Mouse (Mus musculus): ENCODE measurements around the gene Coro2b. TPM values are rescaled to one million over a fixed set of nuclear protein-coding genes. Genes with fewer than 3 reads are reported as not detected.

Coro2b gene
- total RNA-seq, 2 experiments from 2014 or later, result 91.2 to 95.5 TPM

DNA sequence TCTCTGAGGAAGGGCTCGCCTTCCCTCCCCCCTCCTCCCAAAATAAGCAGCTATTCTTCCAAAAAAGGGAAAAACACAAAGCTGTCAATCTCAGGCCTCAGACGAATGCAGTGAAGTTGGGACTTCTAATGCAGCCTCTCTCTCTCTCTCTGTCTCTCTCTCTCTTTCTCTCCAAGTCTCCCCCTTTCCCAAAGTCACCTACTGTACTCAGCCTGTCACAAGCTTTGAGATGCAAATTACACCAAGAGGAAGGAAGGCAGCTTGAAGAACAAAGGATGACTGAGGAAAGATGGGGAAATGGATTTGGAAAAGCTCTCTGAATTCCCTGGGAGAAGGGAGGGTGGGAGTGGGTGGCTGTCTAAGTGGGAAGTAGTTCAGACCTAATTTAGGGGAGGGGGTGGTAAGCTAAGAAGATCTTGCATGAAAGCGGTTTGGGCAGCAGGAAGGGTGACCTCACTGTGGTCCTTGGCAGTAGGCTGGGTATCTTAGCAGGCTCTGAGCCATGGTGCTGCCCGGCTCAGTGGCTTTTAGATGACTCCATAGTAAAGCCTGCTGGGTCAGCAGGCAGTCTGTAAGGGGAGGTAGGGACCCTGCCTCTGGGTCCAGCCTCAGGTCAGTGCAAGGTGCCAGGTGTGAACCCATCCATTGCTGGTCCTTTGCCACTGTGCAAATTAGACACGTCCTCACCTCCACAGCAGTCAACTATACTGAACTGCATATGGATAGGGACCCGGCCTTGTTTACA is 55.8 kb downstream of the Coro2b start:
- intact Hi-C loops (cut with DNase I), result loop anchor here (5.0 kb wide), 1 partner anchor 56 kb away; the partner anchor contains the start of gene Coro2b
- no peak for DNase-seq

DNA sequence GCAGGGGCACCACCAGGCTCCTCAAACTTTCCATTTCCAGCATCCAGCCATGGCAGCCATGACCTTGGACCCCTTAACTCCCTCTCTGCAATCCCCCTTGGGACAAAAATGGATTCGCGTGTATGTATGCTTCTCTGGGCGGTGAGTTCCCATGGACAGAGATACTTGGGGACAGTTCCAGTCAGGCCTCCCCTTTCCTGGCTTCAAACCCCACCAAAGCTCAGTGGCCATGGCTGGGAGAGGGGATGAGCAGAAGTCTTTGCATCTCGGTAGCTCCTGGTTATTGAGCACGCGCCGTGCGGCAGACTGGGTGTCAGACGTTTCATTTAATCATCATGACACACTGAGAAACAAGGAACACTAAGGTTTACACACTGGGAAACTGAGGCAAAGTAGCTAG is 56.7 kb downstream of the Coro2b start:
- intact Hi-C loops (cut with DNase I), result loop anchor here (5.0 kb wide), 1 partner anchor 57 kb away; the partner anchor contains the start of gene Coro2b
- no peak for DNase-seq

DNA sequence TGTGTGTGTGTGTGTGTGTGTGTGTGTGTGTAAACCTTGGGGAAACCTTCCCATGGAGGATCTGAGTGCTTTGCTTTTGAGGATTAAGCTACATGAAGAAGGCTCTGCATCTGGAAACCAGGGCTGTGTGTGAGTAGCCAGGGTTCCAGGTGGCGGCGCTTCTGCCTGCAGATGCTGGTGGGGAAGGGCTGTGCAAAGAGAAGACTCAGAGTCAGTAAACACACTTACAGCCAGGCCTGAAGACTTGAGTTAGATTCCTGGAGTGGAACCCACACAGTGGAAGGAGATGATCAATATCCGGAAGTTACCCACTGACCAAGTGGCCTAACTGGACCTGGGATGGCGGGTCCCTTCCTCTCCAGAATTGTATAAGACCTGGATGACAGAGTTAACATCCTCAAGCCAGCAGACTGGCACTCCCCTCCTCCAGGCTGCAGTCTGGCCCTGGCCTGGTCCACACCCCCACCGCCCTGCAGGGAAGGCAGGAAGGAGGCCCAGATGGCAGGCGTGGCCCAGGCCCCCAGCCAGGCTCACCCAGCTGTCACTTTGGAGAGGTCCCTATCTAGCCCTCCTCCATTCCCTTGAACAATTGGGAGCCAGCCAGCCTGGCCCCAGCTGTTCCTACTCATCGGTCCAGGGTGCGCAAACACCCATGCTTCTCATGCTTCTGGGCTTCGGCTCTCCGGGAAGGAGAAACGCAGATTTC is 59.9 kb downstream of the Coro2b start:
- intact Hi-C loops (cut with DNase I), result no loop called here
- peak; percentile 98 for DNase-seq

DNA sequence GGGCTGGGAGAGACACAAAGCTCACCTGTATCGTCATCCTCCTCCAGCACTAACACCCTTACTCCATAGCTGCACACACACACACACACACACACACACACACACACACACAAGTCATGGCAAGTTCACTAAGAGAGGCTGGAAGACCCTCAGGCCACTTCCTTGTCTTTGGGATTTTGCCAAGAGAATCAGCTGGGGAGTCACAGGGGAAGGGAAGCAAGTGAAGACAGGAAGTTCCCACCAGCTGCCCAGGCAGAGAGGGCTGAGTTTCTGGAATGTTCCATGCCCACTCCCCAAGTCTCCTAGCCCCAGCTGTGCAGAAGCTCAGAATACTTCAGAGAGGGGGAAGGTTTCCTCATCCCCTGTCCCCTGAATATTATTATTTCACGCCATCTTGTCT is 62.6 kb downstream of the Coro2b start:
- DNase-seq, result no peak
- intact Hi-C loops (cut with DNase I), result loop anchor here (5.0 kb wide), 1 partner anchor 78 kb away; no protein-coding TSS in a partner anchor

DNA sequence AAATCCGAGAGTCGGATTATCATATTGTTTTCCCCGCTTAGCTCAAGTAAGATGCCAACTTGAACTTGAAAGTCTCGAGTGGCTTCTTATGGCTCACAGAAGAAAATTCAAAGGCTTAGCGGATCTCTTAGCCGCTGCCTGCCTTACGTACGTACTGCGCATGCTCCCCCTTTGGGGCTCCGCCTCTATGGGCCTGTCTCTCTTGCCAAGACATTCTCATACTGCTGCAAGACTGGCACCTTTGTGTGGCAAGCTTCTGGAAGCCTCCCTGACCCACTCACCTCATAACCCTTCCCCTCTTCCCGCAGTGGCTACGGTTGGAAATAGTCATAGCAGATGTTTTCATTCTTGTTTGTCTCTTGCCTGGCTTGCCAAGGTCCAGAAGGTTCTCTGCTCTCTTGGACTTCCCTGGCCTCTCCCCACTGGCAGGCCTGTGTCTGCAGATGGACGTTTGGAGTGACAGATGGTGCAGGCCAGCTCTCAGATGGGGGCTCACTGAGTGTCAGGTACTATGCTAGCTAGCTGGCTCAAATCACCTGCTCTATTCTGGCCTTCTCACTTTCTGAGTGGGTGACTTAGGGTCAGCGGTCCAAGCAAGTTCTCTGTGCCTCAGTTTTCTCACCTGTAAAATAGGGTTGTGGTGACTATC is 65.2 kb downstream of the Coro2b start:
- intact Hi-C loops (cut with DNase I), result loop anchor here (5.0 kb wide), 1 partner anchor 81 kb away; no protein-coding TSS in a partner anchor
- peak; percentile 73 for DNase-seq

DNA sequence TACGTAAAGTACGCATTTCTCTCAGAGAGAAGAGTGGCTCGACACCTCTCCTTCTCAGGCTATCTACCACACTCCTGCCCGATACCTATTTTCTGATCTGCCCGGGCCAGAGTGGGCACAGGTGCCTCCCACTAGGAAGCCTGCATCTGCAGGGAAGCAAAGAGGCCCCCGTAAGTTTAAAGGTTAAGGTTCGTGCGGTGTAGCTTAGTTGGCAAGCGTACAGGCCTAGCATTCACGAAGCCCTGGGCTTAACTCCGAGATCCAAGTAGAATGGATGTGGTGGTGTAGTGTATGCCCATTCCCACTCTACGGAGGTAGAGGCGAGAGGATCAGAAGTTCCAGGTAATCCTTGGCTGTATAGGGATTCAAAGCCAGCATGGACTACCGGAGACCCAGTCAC is 65.8 kb downstream of the Coro2b start:
- intact Hi-C loops (cut with DNase I), result loop anchor here (5.0 kb wide), 1 partner anchor 81 kb away; no protein-coding TSS in a partner anchor
- DNase-seq, result no peak

DNA sequence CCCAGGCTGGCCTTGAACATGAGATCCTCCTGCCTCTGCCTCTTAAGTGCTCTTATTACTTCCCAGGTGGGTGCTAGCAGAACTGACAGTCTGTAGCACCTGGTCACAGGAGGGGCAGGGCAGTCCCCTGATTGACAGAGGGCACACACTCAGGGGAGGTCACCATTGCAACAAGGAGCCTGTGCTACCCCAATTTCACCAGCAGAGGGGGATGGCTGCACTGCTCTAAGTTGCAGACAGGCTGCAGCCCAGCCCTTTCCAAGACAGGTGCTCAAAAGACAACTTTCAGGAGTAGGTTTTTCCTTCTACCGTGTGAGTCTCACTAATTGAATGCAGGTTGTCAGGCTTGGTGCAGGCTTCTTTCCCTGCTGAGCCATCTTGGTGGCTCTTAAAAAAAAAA is 66.4 kb downstream of the Coro2b start:
- intact Hi-C loops (cut with DNase I), result loop anchor here (5.0 kb wide), 1 partner anchor 82 kb away; no protein-coding TSS in a partner anchor
- peak; percentile 88 for DNase-seq

DNA sequence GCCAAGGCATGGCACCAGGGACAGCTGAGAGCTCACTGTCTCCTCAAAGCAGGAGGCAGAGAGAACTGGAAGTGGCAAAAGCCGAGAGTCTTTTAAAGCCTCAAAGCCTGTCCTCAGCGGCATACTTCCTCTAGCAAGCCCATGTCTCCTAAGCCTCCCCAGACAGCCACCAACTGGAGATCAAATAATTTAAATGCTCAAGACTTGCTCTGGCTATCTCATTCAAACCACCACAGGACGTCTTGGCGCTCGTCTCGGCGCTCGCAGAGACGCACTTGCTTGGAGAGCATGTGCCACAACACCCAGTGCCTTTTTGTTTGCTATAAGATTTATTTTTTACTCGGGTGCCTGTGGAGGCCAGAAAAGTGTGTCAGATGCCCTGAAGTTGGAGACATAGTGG is 67.1 kb downstream of the Coro2b start:
- intact Hi-C loops (cut with DNase I), result loop anchor here (5.0 kb wide), 1 partner anchor 83 kb away; no protein-coding TSS in a partner anchor

DNA sequence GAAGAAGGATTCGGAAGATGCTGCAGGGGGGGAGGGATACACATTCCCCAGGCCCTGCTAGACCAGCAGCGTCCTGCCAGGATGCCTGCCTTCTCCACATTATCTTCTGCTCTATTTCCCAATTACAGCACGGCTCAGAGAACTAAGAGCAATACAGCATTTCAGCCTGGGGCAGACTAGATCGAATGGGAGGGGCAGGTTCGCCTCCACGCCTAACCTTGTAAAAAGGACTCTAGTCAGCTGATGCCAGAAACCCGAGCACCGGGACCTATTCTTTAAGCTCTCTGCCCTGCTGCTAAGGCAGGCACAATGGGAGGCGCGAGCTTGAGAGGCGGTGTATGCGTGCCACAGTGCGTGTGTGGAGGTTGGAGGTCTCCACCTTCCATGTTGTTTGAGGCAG is 67.7 kb downstream of the Coro2b start:
- peak; percentile 72 for DNase-seq
- intact Hi-C loops (cut with DNase I), result no loop called here

More for the DNA sequence above, 67.1 kb downstream of the Coro2b start:
- no peak for DNase-seq

DNA sequence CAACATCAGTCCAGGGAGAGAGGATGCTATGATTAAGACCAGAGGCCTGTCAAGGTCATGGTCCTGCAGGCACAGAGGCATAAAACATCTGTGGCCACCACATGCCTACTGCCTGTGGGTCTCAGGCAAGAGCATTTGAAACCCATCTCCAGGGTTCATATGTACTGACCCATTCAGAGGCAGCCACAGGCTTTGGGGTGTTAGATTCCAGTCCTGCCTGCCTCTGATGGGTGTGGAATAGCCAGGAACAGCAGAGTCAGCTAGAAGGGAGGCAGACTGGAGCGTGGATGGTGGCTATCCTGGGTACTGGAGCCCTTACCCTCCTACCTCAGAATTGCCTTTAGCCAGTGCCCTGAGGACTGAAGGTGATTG is 69.4 kb downstream of the Coro2b start:
- DNase-seq, result no peak
- intact Hi-C loops (cut with DNase I), result no loop called here

DNA sequence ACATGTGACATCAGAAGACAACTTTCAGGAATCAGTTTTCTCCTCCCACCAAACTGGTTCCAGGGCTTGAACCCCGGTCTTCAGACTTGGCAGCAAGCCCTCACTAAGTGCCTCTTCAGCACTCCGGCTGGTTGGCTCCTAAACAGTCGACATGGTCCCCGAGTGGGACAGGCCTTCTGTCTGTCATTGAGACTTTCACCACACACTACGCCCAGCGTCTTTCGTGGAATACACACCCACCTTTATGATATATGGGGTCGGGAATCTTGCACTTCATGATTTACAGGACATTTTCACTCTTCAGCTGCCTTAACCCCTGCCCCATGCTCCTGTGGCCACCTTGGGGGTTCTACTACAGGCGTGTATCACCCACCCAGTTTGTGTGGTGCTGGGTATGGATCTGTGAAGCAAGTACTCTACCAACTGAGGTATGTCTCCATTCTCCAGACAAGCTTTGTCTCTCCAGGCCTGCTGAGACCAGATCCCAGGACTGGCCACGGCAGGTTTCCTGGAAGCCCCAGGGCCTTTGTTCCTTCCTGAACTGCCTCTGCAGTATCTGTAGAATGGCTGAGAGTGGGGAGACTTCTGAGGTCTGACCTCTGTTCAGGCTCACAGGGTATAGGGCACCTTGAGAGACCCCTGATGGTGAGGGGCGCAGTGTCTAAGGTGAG is 70.0 kb downstream of the Coro2b start:
- no peak for DNase-seq
- intact Hi-C loops (cut with DNase I), result no loop called here

DNA sequence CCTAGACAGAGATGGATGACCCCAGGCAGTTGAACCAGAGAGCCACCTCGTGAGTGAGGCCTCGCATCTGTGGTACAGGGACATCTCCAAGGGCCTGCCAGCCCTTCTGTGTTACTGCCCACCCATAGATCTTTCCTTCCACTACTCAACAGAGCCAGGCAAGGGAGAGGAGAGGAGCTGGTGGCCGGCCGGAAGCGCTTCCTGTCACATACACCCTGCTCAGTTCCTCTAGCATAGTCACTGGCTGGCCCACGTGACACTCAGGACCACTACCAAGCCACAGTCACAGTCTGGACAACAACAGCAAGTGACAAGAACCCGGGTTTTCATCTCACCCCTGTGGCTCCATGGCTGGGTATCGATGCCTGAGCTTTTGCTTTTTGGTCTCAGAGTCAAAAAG is 70.8 kb downstream of the Coro2b start:
- DNase-seq, result no peak

DNA sequence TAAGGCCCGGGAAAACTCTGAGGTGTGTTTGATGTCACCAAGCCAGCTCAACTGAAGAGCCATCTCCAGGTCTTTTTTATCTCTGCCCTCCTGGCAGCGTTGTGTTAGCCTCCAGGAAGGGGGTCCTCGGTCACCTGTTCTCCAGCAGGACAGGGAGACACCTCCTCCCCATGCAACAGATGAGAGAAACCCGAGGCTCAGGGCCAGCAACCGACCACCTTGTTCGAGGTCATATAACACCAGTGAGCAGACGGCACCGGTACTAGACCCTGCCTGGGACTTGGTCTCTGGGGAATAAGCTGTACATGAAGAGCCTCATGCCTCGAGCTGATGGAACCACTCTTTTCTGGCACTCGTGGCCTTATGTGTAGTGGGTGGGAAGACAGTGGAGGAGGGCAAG is 72.1 kb downstream of the Coro2b start:
- intact Hi-C loops (cut with DNase I), result no loop called here
- DNase-seq, result no peak

More for the DNA sequence above, 70.8 kb downstream of the Coro2b start:
- intact Hi-C loops (cut with DNase I), result no loop called here

DNA sequence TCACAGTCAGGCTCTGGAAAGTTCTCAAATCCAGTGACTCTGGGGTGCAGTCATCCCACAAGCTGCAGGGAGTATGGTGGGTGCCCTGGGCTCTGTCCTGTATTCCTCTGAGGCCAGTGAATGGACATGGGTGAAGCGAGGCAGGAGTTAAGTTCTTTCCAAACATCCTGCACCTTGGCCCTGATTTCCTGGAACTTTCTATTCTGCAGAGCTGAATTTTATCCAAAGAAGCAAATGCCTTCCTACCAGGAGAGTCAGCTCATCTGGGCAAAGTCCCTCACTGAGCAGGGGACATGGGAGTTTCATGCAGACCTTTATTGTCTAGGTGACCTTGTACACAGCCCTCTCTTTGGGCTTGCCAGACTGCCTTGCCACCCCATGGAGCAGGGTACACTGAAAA is 75.1 kb downstream of the Coro2b start:
- intact Hi-C loops (cut with DNase I), result no loop called here
- DNase-seq, result no peak

DNA sequence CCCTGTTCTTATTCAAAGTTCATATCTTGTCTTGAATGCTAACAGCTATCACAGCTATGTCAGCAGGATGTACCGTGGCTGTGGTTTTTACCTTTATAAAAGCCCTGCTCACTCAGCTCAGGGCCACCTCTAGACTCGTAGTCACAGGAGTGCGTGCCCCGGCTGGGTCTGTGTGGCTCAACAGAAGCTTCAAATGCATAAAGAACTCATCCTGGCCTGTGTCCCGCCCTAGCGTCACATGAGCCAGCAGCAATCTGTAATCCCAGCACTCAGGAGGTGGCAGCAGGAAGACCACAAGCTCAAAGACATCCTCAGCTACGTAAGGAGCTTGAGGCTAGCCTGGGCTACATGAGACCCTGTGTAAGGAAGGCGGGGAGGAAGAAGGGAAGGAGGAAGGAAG is 75.7 kb downstream of the Coro2b start:
- no peak for DNase-seq
- intact Hi-C loops (cut with DNase I), result no loop called here

DNA sequence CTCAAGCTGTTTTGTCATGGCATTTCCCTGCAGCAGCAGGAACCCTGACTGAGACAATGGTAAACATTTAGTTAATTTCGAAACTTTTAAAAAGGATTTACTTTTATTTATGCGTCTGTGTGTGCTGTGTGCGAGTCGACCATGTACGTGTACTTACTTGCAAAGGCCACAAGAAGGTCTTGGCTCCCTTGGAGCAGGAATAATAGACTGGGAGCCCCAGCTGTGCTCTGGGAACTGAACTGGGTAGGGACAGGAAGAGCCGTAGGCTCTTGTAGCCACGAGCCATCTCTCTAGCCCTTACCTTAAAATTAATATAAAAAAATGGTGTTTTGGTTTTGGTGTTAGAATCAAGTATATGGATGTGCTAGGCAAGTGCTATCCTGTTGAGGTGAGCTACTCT is 76.8 kb downstream of the Coro2b start:
- intact Hi-C loops (cut with DNase I), result no loop called here
- no peak for DNase-seq

DNA sequence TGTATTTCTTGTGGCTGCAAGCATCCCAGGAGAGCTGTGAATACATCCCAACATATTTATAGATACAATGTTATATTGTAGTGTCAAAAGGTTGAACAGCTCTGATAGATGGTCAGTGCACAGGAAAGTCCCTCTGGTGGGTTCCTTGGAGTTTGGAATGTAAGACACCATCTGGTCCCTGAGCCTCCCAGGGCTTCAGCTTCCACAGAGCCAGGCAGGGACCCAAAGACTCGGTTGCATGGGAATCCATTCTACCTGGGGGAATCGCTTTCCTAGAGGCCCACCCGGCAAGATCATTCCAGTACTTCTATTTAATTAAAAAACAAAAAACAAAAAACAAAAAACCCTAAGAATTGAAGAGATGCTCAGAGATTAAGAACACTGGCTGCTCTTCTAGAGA is 78.4 kb downstream of the Coro2b start:
- intact Hi-C loops (cut with DNase I), result no loop called here
- no peak for DNase-seq

DNA sequence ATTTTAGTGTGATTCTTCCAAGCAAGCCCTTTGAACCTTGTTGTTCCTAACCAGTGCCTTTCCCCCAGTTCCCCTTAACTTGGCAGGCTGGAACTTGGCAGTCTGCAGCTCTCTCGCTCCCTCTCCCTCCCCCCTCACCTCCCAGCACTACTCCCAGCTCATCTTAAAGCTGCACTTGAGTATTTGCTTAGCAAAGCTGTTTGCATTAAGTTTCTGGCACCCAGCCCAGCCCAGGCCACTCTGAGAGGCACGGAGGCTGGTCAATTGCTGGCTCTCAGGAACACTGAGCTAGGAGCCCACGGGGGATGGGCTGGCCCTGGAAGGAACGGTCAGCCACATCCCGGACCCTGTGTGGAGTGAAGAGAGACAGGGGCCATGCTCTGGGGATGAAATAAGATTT is 80.8 kb downstream of the Coro2b start:
- peak; percentile 86 for DNase-seq
- intact Hi-C loops (cut with DNase I), result no loop called here

DNA sequence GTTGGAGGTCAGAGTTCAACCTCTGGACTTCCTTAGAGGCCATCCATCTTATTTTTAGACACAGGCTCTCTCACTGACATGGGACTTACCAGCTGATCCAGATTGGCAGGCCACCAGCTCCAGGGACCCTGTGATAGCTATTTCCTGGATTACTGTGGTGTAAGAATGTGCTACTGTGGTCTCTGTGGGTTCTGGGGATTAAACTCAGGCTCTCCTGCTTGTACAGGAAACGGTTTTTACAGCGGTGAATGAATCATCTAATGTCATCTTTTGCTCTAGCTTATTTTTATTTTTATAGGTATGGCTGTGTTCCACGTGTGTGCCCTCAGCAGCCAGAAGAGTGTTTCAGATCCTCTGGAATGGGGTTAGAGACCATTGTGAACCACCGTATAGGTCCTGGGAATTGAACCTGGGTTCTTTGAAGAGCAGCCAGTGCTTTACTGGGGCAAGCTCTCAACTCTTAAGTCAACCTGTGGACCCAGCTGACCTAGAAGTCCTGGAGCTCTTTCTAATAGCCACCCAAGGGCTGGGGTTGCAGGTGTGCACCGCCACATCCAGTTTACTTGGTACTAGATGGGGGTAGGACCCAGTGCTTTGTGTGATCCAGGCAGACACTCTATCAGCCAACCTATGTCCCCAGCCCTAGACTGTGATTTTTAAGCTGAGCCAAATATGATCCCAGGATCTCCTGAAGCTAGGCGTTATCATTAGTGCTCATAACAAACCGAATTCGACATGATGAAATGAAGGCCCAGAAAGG is 81.5 kb downstream of the Coro2b start:
- intact Hi-C loops (cut with DNase I), result no loop called here
- DNase-seq, result no peak

DNA sequence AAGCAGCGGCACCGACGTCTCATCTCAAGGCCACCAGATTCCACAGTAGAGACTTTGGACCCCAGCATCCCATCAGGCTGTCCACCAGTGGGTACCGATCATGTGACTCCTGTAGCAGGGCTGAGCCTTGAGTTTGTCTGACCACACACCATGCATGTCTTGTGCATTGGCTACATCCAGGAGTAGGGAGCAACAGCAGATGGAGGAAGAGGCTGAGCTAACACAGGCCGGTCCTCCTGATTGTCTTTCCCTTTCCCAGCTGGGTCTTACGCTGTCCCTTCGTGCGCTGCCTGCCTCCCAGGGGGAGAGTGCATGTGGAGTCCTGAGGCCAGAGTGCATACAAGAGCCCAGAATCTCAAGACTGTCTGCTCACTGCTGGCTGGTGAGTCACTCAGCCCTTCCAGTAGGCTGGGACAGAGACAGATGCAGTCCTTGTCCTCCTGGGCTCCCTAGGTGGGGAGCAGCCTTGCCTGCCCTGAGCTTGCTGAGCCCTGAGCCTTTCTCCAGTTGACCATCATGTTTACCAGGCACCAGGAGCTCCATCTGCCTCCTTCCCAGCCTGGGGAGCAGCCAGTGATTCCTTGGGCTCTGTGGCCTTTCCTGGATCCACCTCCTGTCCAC is 84.4 kb downstream of the Coro2b start:
- intact Hi-C loops (cut with DNase I), result no loop called here
- no peak for DNase-seq
